Mouse (Mus musculus) mouse trophoblast stem cell (cell line): ENCODE results near the gene Cyp27a1.

Experiments
- in situ Hi-C, 2 experiments: fragments of 300-500 bp; cut with MseI, MboI; formaldehyde crosslinking; loops; 2 replicates in 1 of 2; 3 replicates in 1 of 2; pipeline ENCODE4 v1.15.1; 2025

Gene Cyp27a1

GRCm38 (mm10) chr1:74713099-74713858, at the start of gene Cyp27a1:
Gene Cyp27a1 (plus strand): TSS chr1:74713574.
- in situ Hi-C loops: no loop called here

- in situ Hi-C loops: no loop called here
Measured at GRCm38 (mm10) chr1:74665153-74665552, 48.2 kb upstream of the Cyp27a1 start.

GRCm38 (mm10) chr1:74668371-74668770, 45.0 kb upstream of the Cyp27a1 start:
- in situ Hi-C loops: no loop called here

GRCm38 (mm10) chr1:74672731-74673130, 40.6 kb upstream of the Cyp27a1 start:
- in situ Hi-C loops: no loop called here

- in situ Hi-C loops: no loop called here
Measured at GRCm38 (mm10) chr1:74676863-74677262, 36.5 kb upstream of the Cyp27a1 start.

- in situ Hi-C loops: no loop called here
Measured at GRCm38 (mm10) chr1:74677843-74678242, 35.5 kb upstream of the Cyp27a1 start.

- in situ Hi-C loops: no loop called here
Measured at GRCm38 (mm10) chr1:74687131-74687530, 26.2 kb upstream of the Cyp27a1 start.

- in situ Hi-C loops: no loop called here
Measured at GRCm38 (mm10) chr1:74693891-74694583, 19.3 kb upstream of the Cyp27a1 start.

GRCm38 (mm10) chr1:74695836-74696235, 17.5 kb upstream of the Cyp27a1 start:
- in situ Hi-C loops: no loop called here

- in situ Hi-C loops: no loop called here
Measured at GRCm38 (mm10) chr1:74697416-74697815, 16.0 kb upstream of the Cyp27a1 start.

- in situ Hi-C loops: no loop called here
Measured at GRCm38 (mm10) chr1:74698353-74698752, 15.0 kb upstream of the Cyp27a1 start.

- in situ Hi-C loops: no loop called here
Measured at GRCm38 (mm10) chr1:74698791-74699190, 14.6 kb upstream of the Cyp27a1 start.

GRCm38 (mm10) chr1:74702142-74702553, 11.2 kb upstream of the Cyp27a1 start:
- in situ Hi-C loops: no loop called here

GRCm38 (mm10) chr1:74704156-74704555, 9.2 kb upstream of the Cyp27a1 start:
- in situ Hi-C loops: no loop called here

- in situ Hi-C loops: no loop called here
Measured at GRCm38 (mm10) chr1:74705016-74705415, 8.4 kb upstream of the Cyp27a1 start.

GRCm38 (mm10) chr1:74709566-74709965, 3.8 kb upstream of the Cyp27a1 start:
- in situ Hi-C loops: no loop called here

- in situ Hi-C loops: no loop called here
Measured at GRCm38 (mm10) chr1:74712046-74712445, 1.3 kb upstream of the Cyp27a1 start.

- in situ Hi-C loops: no loop called here
Measured at GRCm38 (mm10) chr1:74712461-74713098, 794 bp upstream of the Cyp27a1 start.

- in situ Hi-C loops: no loop called here
Measured at GRCm38 (mm10) chr1:74713859-74714730, 721 bp downstream of the Cyp27a1 start.

GRCm38 (mm10) chr1:74714967-74715366, 1.6 kb downstream of the Cyp27a1 start:
- in situ Hi-C loops: no loop called here

GRCm38 (mm10) chr1:74715468-74715867, 2.1 kb downstream of the Cyp27a1 start:
- in situ Hi-C loops: no loop called here

- in situ Hi-C loops: no loop called here
Measured at GRCm38 (mm10) chr1:74715886-74716285, 2.5 kb downstream of the Cyp27a1 start.
